Mouse (Mus musculus): ENCODE data around the gene Vrk3. TPM values are rescaled to one million over a fixed set of nuclear protein-coding genes. Genes with fewer than 3 reads are reported as not detected.
A peak's percentile ranks its signal among the peaks of the same experiment; 100 is the strongest.

Vrk3 gene
- polyA plus RNA-seq, 1 experiment from 2014 or later = 32.7 TPM

GRCm38 (mm10) chr7:44821666-44822448 is 73.6 kb downstream of the Vrk3 start:
- Histone ChIP-seq H3K4me1 (peaks cover 45% of the 10 kb centered on the region), H3K27me3 (no peaks in the 10 kb centered on the region), H3K9me3 (replicated peaks) (no peaks in the 10 kb centered on the region), H3K9ac (no peak overlapping the region), H3K4me3 (no peak overlapping the region), H3K4me2 (replicated peaks) (no peak overlapping the region), H3K27ac (no peak overlapping the region), H3K36me3 (no peaks in the 10 kb centered on the region)
- 88% methylated on average over 7 of the region's 7 CpGs for WGBS
- no peak for ATAC-seq (ENCODE audit: low FRiP score)

- peaks cover 5% of the 10 kb centered on the region for H3K36me3 ChIP-seq
- H3K4me2 ChIP-seq (replicated peaks) = no peak overlapping the region
- H3K9ac ChIP-seq = no peak overlapping the region
- no peak overlapping the region for H3K27ac ChIP-seq
- no peak overlapping the region for H3K4me3 ChIP-seq
- no peaks in the 10 kb centered on the region for H3K9me3 ChIP-seq (replicated peaks)
- 40% methylated on average over 7 of the region's 7 CpGs for WGBS
- ATAC-seq (ENCODE audit: low FRiP score) = no peak
- no peaks in the 10 kb centered on the region for H3K27me3 ChIP-seq
- H3K4me1 ChIP-seq = peaks cover 30% of the 10 kb centered on the region
Measured at GRCm38 (mm10) chr7:44823409-44823808, 75.2 kb downstream of the Vrk3 start.

GRCm38 (mm10) chr7:44824872-44825271 is 76.7 kb downstream of the Vrk3 start:
- peaks cover 20% of the 10 kb centered on the region for H3K36me3 ChIP-seq
- no peaks in the 10 kb centered on the region for H3K27me3 ChIP-seq
- H3K9ac ChIP-seq = no peak overlapping the region
- H3K4me2 ChIP-seq (replicated peaks) = no peak overlapping the region
- WGBS = 31% methylated on average over 3 of the region's 3 CpGs
- peaks cover 15% of the 10 kb centered on the region for H3K4me1 ChIP-seq
- no peak overlapping the region for H3K4me3 ChIP-seq
- no peak overlapping the region; the same call in 1 of the 2 replicates for H3K27ac ChIP-seq
- no peaks in the 10 kb centered on the region for H3K9me3 ChIP-seq (replicated peaks)
- ATAC-seq (ENCODE audit: low FRiP score) = peak; percentile 68

- Histone ChIP-seq H3K4me1 (peaks cover 8% of the 10 kb centered on the region; the same call in 1 of the 2 replicates), H3K4me2 (replicated peaks) (no peak overlapping the region), H3K9ac (no peak overlapping the region), H3K27me3 (no peaks in the 10 kb centered on the region), H3K36me3 (peaks cover 38% of the 10 kb centered on the region), H3K27ac (no peak overlapping the region), H3K9me3 (replicated peaks) (no peaks in the 10 kb centered on the region), H3K4me3 (no peak overlapping the region)
- ATAC-seq (ENCODE audit: low FRiP score) = no peak
- 93% methylated on average over 3 of the region's 3 CpGs for WGBS
Measured at GRCm38 (mm10) chr7:44826771-44827170, 78.6 kb downstream of the Vrk3 start.

Other genes with a start within 250 kb of the Vrk3 start
- gene Mybpc2, start 223.8 kb upstream of the Vrk3 start, polyA plus RNA-seq (2016; fragmentation: Nextera tagmentation; extraction: Ambion mirVana) = 0.22 TPM in 1 of 2 replicates, not detected in the other
- 0.08 and 0.10 TPM in 2 replicates for gene Spib, start 216.3 kb upstream of the Vrk3 start, polyA plus RNA-seq (2016; fragmentation: Nextera tagmentation; extraction: Ambion mirVana)
- gene Pold1, start 199.6 kb upstream of the Vrk3 start, polyA plus RNA-seq (2016; fragmentation: Nextera tagmentation; extraction: Ambion mirVana) = 72.1 and 73.5 TPM in 2 replicates
- gene Nr1h2, start 194.5 kb upstream of the Vrk3 start, polyA plus RNA-seq (2016; fragmentation: Nextera tagmentation; extraction: Ambion mirVana) = 71.5 and 75.8 TPM in 2 replicates
- gene Napsa, start 176.0 kb upstream of the Vrk3 start, polyA plus RNA-seq (2016; fragmentation: Nextera tagmentation; extraction: Ambion mirVana) = 0.87 and 1.2 TPM in 2 replicates
- 3.4 and 3.8 TPM in 2 replicates for gene Kcnc3, start 157.7 kb upstream of the Vrk3 start, polyA plus RNA-seq (2016; fragmentation: Nextera tagmentation; extraction: Ambion mirVana)
- 3.9 and 4.3 TPM in 2 replicates for gene Myh14, start 77.6 kb upstream of the Vrk3 start, polyA plus RNA-seq (2016; fragmentation: Nextera tagmentation; extraction: Ambion mirVana)
- not detected in 2 replicates for gene Izumo2, start 39.7 kb upstream of the Vrk3 start, polyA plus RNA-seq (2016; fragmentation: Nextera tagmentation; extraction: Ambion mirVana)
- gene Zfp473, start 2.6 kb downstream of the Vrk3 start, polyA plus RNA-seq (2016; fragmentation: Nextera tagmentation; extraction: Ambion mirVana) = 2.3 and 2.8 TPM in 2 replicates
- gene Nup62, start 67.7 kb downstream of the Vrk3 start, polyA plus RNA-seq (2016; fragmentation: Nextera tagmentation; extraction: Ambion mirVana) = 69.8 and 73.9 TPM in 2 replicates
- gene Il4i1, start 68.0 kb downstream of the Vrk3 start, polyA plus RNA-seq (2016; fragmentation: Nextera tagmentation; extraction: Ambion mirVana) = 1.8 and 2.5 TPM in 2 replicates
- 3.9 and 4.6 TPM in 2 replicates for gene Atf5, start 68.2 kb downstream of the Vrk3 start, polyA plus RNA-seq (2016; fragmentation: Nextera tagmentation; extraction: Ambion mirVana)
- gene Akt1s1, start 100.6 kb downstream of the Vrk3 start, polyA plus RNA-seq (2016; fragmentation: Nextera tagmentation; extraction: Ambion mirVana) = 99.3 and 101 TPM in 2 replicates
- 103 and 110 TPM in 2 replicates for gene Tbc1d17, start 100.7 kb downstream of the Vrk3 start, polyA plus RNA-seq (2016; fragmentation: Nextera tagmentation; extraction: Ambion mirVana)
- gene Pnkp, start 108.7 kb downstream of the Vrk3 start, polyA plus RNA-seq (2016; fragmentation: Nextera tagmentation; extraction: Ambion mirVana) = 34.7 and 35.1 TPM in 2 replicates
- gene Ptov1, start 121.4 kb downstream of the Vrk3 start, polyA plus RNA-seq (2016; fragmentation: Nextera tagmentation; extraction: Ambion mirVana) = 606 and 662 TPM in 2 replicates
- 153 and 155 TPM in 2 replicates for gene Med25, start 144.3 kb downstream of the Vrk3 start, polyA plus RNA-seq (2016; fragmentation: Nextera tagmentation; extraction: Ambion mirVana)
- gene Fuz, start 147.7 kb downstream of the Vrk3 start, polyA plus RNA-seq (2016; fragmentation: Nextera tagmentation; extraction: Ambion mirVana) = 19.1 and 22.7 TPM in 2 replicates
- 103 and 107 TPM in 2 replicates for gene Ap2a1, start 181.1 kb downstream of the Vrk3 start, polyA plus RNA-seq (2016; fragmentation: Nextera tagmentation; extraction: Ambion mirVana)
- not detected in 2 replicates for gene Tsks, start 194.8 kb downstream of the Vrk3 start, polyA plus RNA-seq (2016; fragmentation: Nextera tagmentation; extraction: Ambion mirVana)
- 42.8 and 44.2 TPM in 2 replicates for gene Cpt1c, start 226.4 kb downstream of the Vrk3 start, polyA plus RNA-seq (2016; fragmentation: Nextera tagmentation; extraction: Ambion mirVana)
- gene Prmt1, start 238.2 kb downstream of the Vrk3 start, polyA plus RNA-seq (2016; fragmentation: Nextera tagmentation; extraction: Ambion mirVana) = 551 and 566 TPM in 2 replicates
- gene Irf3, start 249.2 kb downstream of the Vrk3 start, polyA plus RNA-seq (2016; fragmentation: Nextera tagmentation; extraction: Ambion mirVana) = 62.7 and 74.3 TPM in 2 replicates

Data from hindbrain, embryonic 12.5 days (tissue).